Mouse (Mus musculus) olfactory bulb, adult 2 months (tissue): ENCODE measurements at regions not wholly inside any gene's neighbourhood (a gene's known extent, or its start where the extent isn't known, plus 50 kb on each side); places are given as distances from the start of the nearest gene placed in this dataset.

Source experiments
- H3K27ac ChIP-seq: fragments of 200-500 bp; 2 replicates; pipeline ENCODE4 v1.5.1; 2012; ENCODE audit warnings: low read depth, low read length; ENCODE audit not compliant: insufficient read depth
- H3K4me1 ChIP-seq: fragments of 200-500 bp; 2 replicates; pipeline ENCODE4 v1.6.1; 2012; ENCODE audit warnings: low read length; ENCODE audit not compliant: control insufficient read depth, insufficient read depth
- H3K4me3 ChIP-seq: fragments of 200-500 bp; 2 replicates; pipeline ENCODE4 v1.5.1; 2012; ENCODE audit warnings: mild to moderate bottlenecking, low read depth, low read length, moderate library complexity; ENCODE audit not compliant: insufficient read depth
- CTCF ChIP-seq: fragments of 200-500 bp; IDR thresholded peaks from 2 replicates; pipeline ENCODE4 v1.5.1; 2012; ENCODE audit warnings: low read depth, mild to moderate bottlenecking, low read length, moderate library complexity; ENCODE audit not compliant: insufficient read depth
- POLR2A ChIP-seq: fragments of 200-500 bp; IDR thresholded peaks from 2 replicates; pipeline ENCODE4 v1.6.1; 2012; ENCODE audit warnings: mild to moderate bottlenecking, low read depth, low read length, moderate library complexity; ENCODE audit not compliant: insufficient read depth
- WGBS: fragments of 180-500 bp; shearing (Covaris S2); methylation state at CpG from one replicate; pipeline ENCODE4 v1.1.7; 2018; 5-methylcytosine and 5-hydroxymethylcytosine counted together

GRCm38 (mm10) chr11:24373301-24373700 lies 295.4 kb downstream of the Bcl11a start:
- Histone ChIP-seq H3K4me1 (peaks cover 16% of the 10 kb centered on the region), H3K4me3 (no peak overlapping the region), H3K27ac (no peak overlapping the region)
- TF ChIP-seq CTCF (no peak), POLR2A (no peak)
- 76% methylated on average over 4 of the region's 4 CpGs for WGBS

- Histone ChIP-seq H3K4me1 (peaks cover 2% of the 10 kb centered on the region; the same call in 1 of the 2 replicates), H3K27ac (no peak overlapping the region), H3K4me3 (no peak overlapping the region)
- WGBS: 42% methylated on average over 2 of the region's 2 CpGs
- no peak for TF ChIP-seq CTCF
- no peak for TF ChIP-seq POLR2A
Observed at GRCm38 (mm10) chr11:24377530-24377929, 299.7 kb downstream of the Bcl11a start.

- 59% methylated on average over 5 of the region's 5 CpGs for WGBS
- Histone ChIP-seq H3K4me1 (no peaks in the 10 kb centered on the region), H3K4me3 (no peak overlapping the region), H3K27ac (no peak overlapping the region)
- TF ChIP-seq POLR2A: no peak
- TF ChIP-seq CTCF: no peak
Observed at GRCm38 (mm10) chr11:24390578-24390977, 312.7 kb downstream of the Bcl11a start.

GRCm38 (mm10) chr11:24391385-24391784 lies 313.5 kb downstream of the Bcl11a start:
- Histone ChIP-seq H3K4me1 (no peaks in the 10 kb centered on the region), H3K4me3 (no peak overlapping the region), H3K27ac (no peak overlapping the region)
- 62% methylated on average over 1 of the region's 1 CpGs for WGBS
- TF ChIP-seq CTCF: no peak
- no peak for TF ChIP-seq POLR2A

- TF ChIP-seq POLR2A (no peak), CTCF (no peak)
- no peak overlapping the region for H3K27ac ChIP-seq
- H3K4me1 ChIP-seq: no peaks in the 10 kb centered on the region
- H3K4me3 ChIP-seq: no peak overlapping the region
- WGBS: 91% methylated on average over 2 of the region's 2 CpGs
Observed at GRCm38 (mm10) chr11:24395478-24395877, 317.6 kb downstream of the Bcl11a start.

GRCm38 (mm10) chr11:24396911-24397310 lies 319.1 kb downstream of the Bcl11a start:
- no peaks in the 10 kb centered on the region for H3K4me1 ChIP-seq
- TF ChIP-seq POLR2A (no peak), CTCF (no peak)
- no peak overlapping the region for H3K27ac ChIP-seq
- WGBS: 91% methylated on average over 5 of the region's 5 CpGs
- H3K4me3 ChIP-seq: no peak overlapping the region

- no peaks in the 10 kb centered on the region for H3K4me1 ChIP-seq
- 86% methylated on average over 1 of the region's 1 CpGs for WGBS
- H3K27ac ChIP-seq: no peak overlapping the region
Observed at GRCm38 (mm10) chr11:24397710-24398109, 319.9 kb downstream of the Bcl11a start.

GRCm38 (mm10) chr11:24401151-24401550 lies 323.3 kb downstream of the Bcl11a start:
- H3K4me1 ChIP-seq: no peaks in the 10 kb centered on the region
- 93% methylated on average over 3 of the region's 3 CpGs for WGBS
- H3K4me3 ChIP-seq: no peak overlapping the region
- no peak for TF ChIP-seq CTCF
- TF ChIP-seq POLR2A: no peak
- H3K27ac ChIP-seq: no peak overlapping the region

More at GRCm38 (mm10) chr11:24397710-24398109, 319.9 kb downstream of the Bcl11a start:
- no peak for TF ChIP-seq CTCF
- TF ChIP-seq POLR2A: no peak
- H3K4me3 ChIP-seq: no peak overlapping the region

GRCm38 (mm10) chr11:24402127-24402526 lies 324.3 kb downstream of the Bcl11a start:
- Histone ChIP-seq H3K4me3 (no peak overlapping the region), H3K27ac (no peak overlapping the region), H3K4me1 (no peaks in the 10 kb centered on the region)
- TF ChIP-seq POLR2A: no peak
- no peak for TF ChIP-seq CTCF
- 83% methylated on average over 3 of the region's 3 CpGs for WGBS

- Histone ChIP-seq H3K4me1 (no peaks in the 10 kb centered on the region), H3K4me3 (no peak overlapping the region)
- TF ChIP-seq CTCF (no peak), POLR2A (no peak)
Observed at GRCm38 (mm10) chr11:24414804-24415203, 336.9 kb downstream of the Bcl11a start.

More at GRCm38 (mm10) chr11:24414804-24415203, 336.9 kb downstream of the Bcl11a start:
- no peak overlapping the region for H3K27ac ChIP-seq
